Mouse (Mus musculus): ENCODE results near the gene Ccdc57. TPM values are rescaled to one million over a fixed set of nuclear protein-coding genes. Genes with fewer than 3 reads are reported as not detected.
A peak's percentile ranks its signal among the peaks of the same experiment; 100 is the strongest.

The Ccdc57 gene
- polyA plus RNA-seq, 1 experiment from 2014 or later: 4.2 TPM

DNA sequence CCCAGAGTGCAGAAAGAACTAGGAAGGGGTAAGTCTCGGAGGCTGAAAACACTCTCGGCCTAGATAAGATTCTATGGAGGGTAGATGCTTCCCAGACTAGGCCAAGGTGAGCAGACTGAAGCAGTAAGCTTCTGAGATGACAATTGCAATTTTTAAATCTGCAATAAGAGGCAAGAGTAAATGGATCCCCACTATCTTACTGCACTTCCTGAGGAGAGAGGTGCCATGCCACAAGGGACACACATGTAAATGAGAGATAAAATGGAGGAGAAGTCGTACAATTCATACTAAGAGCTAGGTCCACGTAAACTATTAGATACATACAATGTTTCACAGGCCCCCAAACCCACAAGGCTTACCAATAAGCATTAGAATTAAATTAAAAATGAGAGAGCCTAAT, 4.2 kb downstream of the Ccdc57 start:
- WGBS: 88% methylated on average over 4 of the region's 4 CpGs
- Histone ChIP-seq H3K36me3 (no peaks in the 10 kb centered on the region), H3K4me2 (replicated peaks) (no peak overlapping the region), H3K27ac (no peak overlapping the region), H3K9ac (no peak overlapping the region), H3K4me3 (replicated peaks) (no peak overlapping the region), H3K27me3 (replicated peaks) (no peaks in the 10 kb centered on the region), H3K9me3 (no peaks in the 10 kb centered on the region), H3K4me1 (replicated peaks) (0 out of 2 replicates have a peak, but pooled peaks cover 6% of the 10 kb centered on the region)
- no peak for ATAC-seq

DNA sequence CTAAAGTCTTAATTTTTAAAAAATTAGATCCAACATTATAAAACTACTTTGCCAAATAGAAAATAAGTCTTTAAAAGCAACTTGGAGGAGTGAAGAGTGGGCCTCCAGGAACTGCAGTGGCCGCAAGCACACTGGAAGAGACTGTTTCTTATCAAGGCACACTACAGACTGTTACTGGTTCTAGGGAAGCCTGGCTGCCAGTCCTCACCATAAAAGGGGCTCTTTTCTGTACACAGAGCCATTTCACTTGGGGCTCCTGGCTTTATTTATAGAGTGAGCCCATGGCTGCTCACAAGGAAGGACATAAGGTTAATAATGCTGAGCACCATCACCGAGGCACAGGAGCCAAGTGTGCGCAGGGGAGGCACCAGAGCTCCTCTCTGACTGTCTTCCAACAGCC, 10.1 kb downstream of the Ccdc57 start:
- Histone ChIP-seq H3K27ac (no peak overlapping the region), H3K4me1 (replicated peaks) (no peaks in the 10 kb centered on the region), H3K9ac (no peak overlapping the region), H3K36me3 (peaks cover 9% of the 10 kb centered on the region), H3K27me3 (replicated peaks) (no peaks in the 10 kb centered on the region), H3K4me3 (replicated peaks) (no peak overlapping the region), H3K9me3 (no peaks in the 10 kb centered on the region), H3K4me2 (replicated peaks) (no peak overlapping the region)
- 89% methylated on average over 3 of the region's 3 CpGs for WGBS
- ATAC-seq: no peak

DNA sequence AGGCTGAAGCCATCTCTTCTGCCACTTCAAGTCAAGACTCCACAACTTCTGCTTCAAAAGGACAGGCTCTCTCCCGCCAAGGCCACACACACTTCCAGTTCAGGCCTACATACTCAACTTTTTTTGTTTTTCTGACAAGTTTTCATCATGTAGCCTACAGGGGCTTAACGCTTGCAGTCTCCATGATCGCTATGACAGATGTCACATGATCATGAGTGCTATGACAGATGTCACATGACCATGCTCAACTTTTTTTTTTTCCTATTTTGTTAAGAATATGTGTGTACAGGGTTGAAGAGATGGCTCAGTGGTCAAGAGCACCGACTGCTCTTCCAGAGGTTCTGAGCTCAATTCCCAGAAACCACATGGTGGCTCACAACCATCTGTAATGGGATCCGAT, 14.9 kb downstream of the Ccdc57 start:
- ATAC-seq: no peak
- 95% methylated on average over 5 of the region's 5 CpGs for WGBS
- no peak overlapping the region for H3K4me2 ChIP-seq (replicated peaks)
- H3K9me3 ChIP-seq: no peaks in the 10 kb centered on the region
- H3K27ac ChIP-seq: no peak overlapping the region
- no peak overlapping the region for H3K4me3 ChIP-seq (replicated peaks)
- H3K27me3 ChIP-seq (replicated peaks): no peaks in the 10 kb centered on the region
- peaks cover 9% of the 10 kb centered on the region for H3K36me3 ChIP-seq
- H3K4me1 ChIP-seq (replicated peaks): no peaks in the 10 kb centered on the region
- H3K9ac ChIP-seq: no peak overlapping the region

- no peaks in the 10 kb centered on the region for H3K27me3 ChIP-seq (replicated peaks)
- no peak overlapping the region for H3K4me2 ChIP-seq (replicated peaks)
- H3K36me3 ChIP-seq: peaks cover 6% of the 10 kb centered on the region
- H3K4me1 ChIP-seq (replicated peaks): no peaks in the 10 kb centered on the region
- ATAC-seq: no peak
- WGBS: 70% methylated on average over 3 of the region's 3 CpGs
- H3K9ac ChIP-seq: no peak overlapping the region
- no peak overlapping the region for H3K27ac ChIP-seq
- no peak overlapping the region for H3K4me3 ChIP-seq (replicated peaks)
- H3K9me3 ChIP-seq: no peaks in the 10 kb centered on the region
Measured at GRCm38 (mm10) chr11:120916477-120916876, 16.2 kb downstream of the Ccdc57 start.

GRCm38 (mm10) chr11:120913796-120914195, 18.9 kb downstream of the Ccdc57 start:
- Histone ChIP-seq H3K27me3 (replicated peaks) (no peaks in the 10 kb centered on the region), H3K9me3 (no peaks in the 10 kb centered on the region), H3K4me2 (replicated peaks) (no peak overlapping the region), H3K9ac (no peak overlapping the region), H3K4me1 (replicated peaks) (no peaks in the 10 kb centered on the region), H3K4me3 (replicated peaks) (no peak overlapping the region), H3K27ac (no peak overlapping the region), H3K36me3 (no peaks in the 10 kb centered on the region; the same call in 1 of the 2 replicates)
- no peak for ATAC-seq
- WGBS: 96% methylated on average over 4 of the region's 4 CpGs

GRCm38 (mm10) chr11:120905430-120905873, 27.2 kb downstream of the Ccdc57 start:
- 23% methylated on average over 1 of the region's 1 CpGs for WGBS
- H3K4me2 ChIP-seq (replicated peaks): no peak overlapping the region

GRCm38 (mm10) chr11:120904561-120904960, 28.1 kb downstream of the Ccdc57 start:
- 96% methylated on average over 3 of the region's 3 CpGs for WGBS
- Histone ChIP-seq H3K27me3 (replicated peaks) (no peaks in the 10 kb centered on the region), H3K9ac (no peak overlapping the region), H3K9me3 (no peaks in the 10 kb centered on the region), H3K36me3 (no peaks in the 10 kb centered on the region; the same call in 1 of the 2 replicates), H3K27ac (no peak overlapping the region), H3K4me3 (replicated peaks) (no peak overlapping the region), H3K4me2 (replicated peaks) (no peak overlapping the region), H3K4me1 (replicated peaks) (peaks cover 8% of the 10 kb centered on the region)
- no peak for ATAC-seq

More at GRCm38 (mm10) chr11:120905430-120905873, 27.2 kb downstream of the Ccdc57 start:
- Histone ChIP-seq H3K27me3 (replicated peaks) (no peaks in the 10 kb centered on the region), H3K27ac (no peak overlapping the region), H3K4me3 (replicated peaks) (no peak overlapping the region), H3K4me1 (replicated peaks) (peaks cover 8% of the 10 kb centered on the region), H3K9me3 (no peaks in the 10 kb centered on the region), H3K36me3 (no peaks in the 10 kb centered on the region; the same call in 1 of the 2 replicates), H3K9ac (no peak overlapping the region)
- ATAC-seq: peak; percentile 72

DNA sequence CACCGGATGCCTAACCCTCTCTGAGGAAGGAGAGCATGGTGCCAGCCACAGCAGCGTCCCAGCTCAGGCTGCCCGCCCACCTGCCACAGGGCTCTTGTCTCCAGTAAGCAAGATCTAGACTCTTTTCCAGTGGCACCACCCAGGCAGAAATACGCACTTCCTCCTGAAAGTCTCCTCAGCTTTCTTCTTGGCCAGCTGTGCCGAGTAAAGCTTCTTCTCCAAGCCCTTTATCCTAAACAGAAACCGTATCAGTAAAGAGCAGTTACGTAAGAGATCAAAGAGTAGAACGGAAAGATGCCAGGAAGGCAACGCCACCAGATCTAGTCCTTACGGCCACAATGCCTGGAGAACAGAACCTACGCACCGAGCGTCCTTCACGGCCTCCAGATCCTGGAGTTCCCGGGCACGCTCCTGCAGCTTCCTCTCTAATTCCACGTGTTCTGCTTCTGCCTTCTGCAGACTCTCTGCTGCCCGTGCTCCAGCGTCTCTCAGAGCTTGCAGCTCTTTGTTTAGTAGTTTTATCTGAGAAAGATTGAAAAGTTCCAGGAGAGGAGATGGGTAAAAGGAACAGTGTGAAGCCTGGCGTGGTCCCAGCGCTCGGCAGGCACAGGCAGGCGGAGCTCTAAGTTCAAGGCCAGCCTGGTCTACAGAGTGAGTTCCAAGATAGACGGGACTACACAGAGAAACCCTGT, 29.4 kb downstream of the Ccdc57 start:
- no peaks in the 10 kb centered on the region for H3K9me3 ChIP-seq
- peak overlapping the region; percentile 33 for H3K4me2 ChIP-seq (replicated peaks)
- H3K4me1 ChIP-seq (replicated peaks): peaks cover 8% of the 10 kb centered on the region
- H3K27me3 ChIP-seq (replicated peaks): no peaks in the 10 kb centered on the region
- peak; percentile 37 for ATAC-seq
- no peak overlapping the region for H3K4me3 ChIP-seq (replicated peaks)
- H3K27ac ChIP-seq: peak overlapping the region; percentile 68
- no peaks in the 10 kb centered on the region; the same call in 1 of the 2 replicates for H3K36me3 ChIP-seq
- H3K9ac ChIP-seq: no peak overlapping the region
- 59% methylated on average over 24 of the region's 24 CpGs for WGBS

DNA sequence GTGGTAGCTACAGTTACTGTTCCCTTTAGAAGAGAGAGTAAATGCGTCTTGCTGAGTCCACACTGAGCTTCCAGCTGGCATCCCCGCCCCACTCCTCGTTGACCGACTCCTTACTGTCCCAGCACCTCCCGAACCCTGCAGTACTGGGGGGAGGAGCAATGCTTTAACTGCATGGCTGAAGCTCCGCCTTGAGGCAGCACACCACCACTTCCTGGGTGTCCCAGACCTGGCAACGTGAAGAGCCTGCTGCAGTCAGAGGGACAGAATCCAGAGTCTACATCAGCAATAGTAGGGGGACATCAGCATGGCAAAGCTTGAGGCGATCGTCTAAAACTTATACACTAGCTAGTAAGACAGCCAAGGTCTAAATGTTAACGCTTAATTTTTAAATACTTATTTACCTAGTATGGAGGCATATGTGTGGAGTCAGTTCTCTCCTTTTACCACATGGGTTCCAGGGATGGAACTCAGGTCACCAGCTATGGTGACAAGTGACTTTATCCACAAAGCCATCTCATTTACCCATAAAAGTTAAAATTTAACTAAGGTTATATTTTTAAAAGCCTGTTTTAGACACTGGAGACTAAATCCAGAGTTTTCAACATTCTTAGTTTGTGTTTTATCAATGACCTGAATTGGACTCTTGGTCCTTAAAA, 30.1 kb downstream of the Ccdc57 start:
- Histone ChIP-seq H3K36me3 (no peaks in the 10 kb centered on the region; the same call in 1 of the 2 replicates), H3K27me3 (replicated peaks) (no peaks in the 10 kb centered on the region), H3K27ac (peak overlapping the region; percentile 77), H3K4me2 (replicated peaks) (peak overlapping the region; percentile 33), H3K9ac (0 out of 2 replicates have a peak overlapping the region, but pooled peaks have one; percentile 3), H3K9me3 (no peaks in the 10 kb centered on the region), H3K4me3 (replicated peaks) (no peak overlapping the region), H3K4me1 (replicated peaks) (peaks cover 8% of the 10 kb centered on the region)
- ATAC-seq: peak; percentile 88
- 36% methylated on average over 10 of the region's 10 CpGs for WGBS

DNA sequence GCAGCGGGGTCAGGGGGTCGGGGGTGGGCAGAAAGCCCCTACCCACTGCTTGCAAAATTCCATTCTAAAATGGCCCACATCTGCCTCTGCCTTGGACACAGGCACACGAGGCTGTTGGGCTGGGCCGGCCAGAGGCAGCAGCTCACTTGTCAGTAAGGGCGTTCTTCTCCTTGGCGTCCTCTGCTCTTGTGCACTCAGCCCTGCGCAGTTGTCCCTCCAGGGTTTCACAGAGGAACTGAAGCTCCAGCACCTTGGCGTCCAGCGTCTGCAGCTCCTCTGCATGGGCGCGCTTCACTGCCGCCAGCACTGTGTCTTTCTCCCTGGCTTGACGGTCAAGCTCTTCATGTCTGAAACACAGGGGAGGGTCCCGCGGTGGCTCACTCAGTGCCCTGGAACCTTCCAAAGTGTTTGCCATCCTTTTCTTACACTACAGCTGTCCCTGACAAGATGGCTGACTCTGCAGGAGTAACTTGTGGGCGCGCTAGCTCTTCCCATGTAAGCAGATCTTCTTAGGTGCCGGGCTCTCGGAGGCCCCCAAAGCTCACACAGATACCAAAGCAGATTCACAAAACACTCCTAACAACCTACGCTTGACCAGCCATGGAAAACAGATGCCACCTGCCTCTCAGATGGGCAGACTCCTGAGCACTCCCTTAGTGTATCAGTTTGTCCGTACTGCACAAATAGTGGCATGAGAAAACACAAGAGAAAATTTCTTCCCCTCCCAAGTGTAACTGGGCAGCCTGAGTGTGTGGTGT, 30.8 kb downstream of the Ccdc57 start:
- Histone ChIP-seq H3K4me1 (replicated peaks) (peaks cover 8% of the 10 kb centered on the region), H3K27me3 (replicated peaks) (no peaks in the 10 kb centered on the region), H3K27ac (peak overlapping the region; percentile 77), H3K4me2 (replicated peaks) (peak overlapping the region; percentile 9), H3K36me3 (no peaks in the 10 kb centered on the region), H3K9me3 (no peaks in the 10 kb centered on the region), H3K9ac (0 out of 2 replicates have a peak overlapping the region, but pooled peaks have one; percentile 3), H3K4me3 (replicated peaks) (no peak overlapping the region)
- ATAC-seq: no peak; the same call in 1 of the 2 replicates
- WGBS: 79% methylated on average over 21 of the region's 21 CpGs

- Histone ChIP-seq H3K9me3 (no peaks in the 10 kb centered on the region), H3K4me2 (replicated peaks) (no peak overlapping the region), H3K9ac (no peak overlapping the region), H3K36me3 (no peaks in the 10 kb centered on the region), H3K4me1 (replicated peaks) (peaks cover 8% of the 10 kb centered on the region), H3K27me3 (replicated peaks) (no peaks in the 10 kb centered on the region), H3K4me3 (replicated peaks) (no peak overlapping the region), H3K27ac (no peak overlapping the region)
- 77% methylated on average over 8 of the region's 8 CpGs for WGBS
- ATAC-seq: no peak
Measured at GRCm38 (mm10) chr11:120900276-120901244, 32.1 kb downstream of the Ccdc57 start.
